Mouse (Mus musculus) spleen, embryonic (tissue): Measurements from ENCODE around the gene Dnajb2.

Experiments used
- CTCF ChIA-PET: fragments of 350-600 bp; sonication (Branson Sonifier 250); formaldehyde crosslinking; loops from one replicate; lab custom pipeline; 2022; lab: Charles Lee

Dnajb2 gene

GRCm38 (mm10) chr1:75290582-75290981 is 54.4 kb downstream of the Dnajb2 start:
- CTCF ChIA-PET, result no interaction called here

GRCm38 (mm10) chr1:75291321-75291720 is 55.1 kb downstream of the Dnajb2 start:
- CTCF ChIA-PET, result no interaction called here

- CTCF ChIA-PET, result no interaction called here
Observed at GRCm38 (mm10) chr1:75292476-75293330, 56.5 kb downstream of the Dnajb2 start.

- CTCF ChIA-PET, result no interaction called here
Observed at GRCm38 (mm10) chr1:75293331-75293701, 57.1 kb downstream of the Dnajb2 start.

- CTCF ChIA-PET, result no interaction called here
Observed at GRCm38 (mm10) chr1:75294294-75294693, 58.1 kb downstream of the Dnajb2 start.
